Mouse (Mus musculus): ENCODE data around the gene Cabp1.

DNA sequence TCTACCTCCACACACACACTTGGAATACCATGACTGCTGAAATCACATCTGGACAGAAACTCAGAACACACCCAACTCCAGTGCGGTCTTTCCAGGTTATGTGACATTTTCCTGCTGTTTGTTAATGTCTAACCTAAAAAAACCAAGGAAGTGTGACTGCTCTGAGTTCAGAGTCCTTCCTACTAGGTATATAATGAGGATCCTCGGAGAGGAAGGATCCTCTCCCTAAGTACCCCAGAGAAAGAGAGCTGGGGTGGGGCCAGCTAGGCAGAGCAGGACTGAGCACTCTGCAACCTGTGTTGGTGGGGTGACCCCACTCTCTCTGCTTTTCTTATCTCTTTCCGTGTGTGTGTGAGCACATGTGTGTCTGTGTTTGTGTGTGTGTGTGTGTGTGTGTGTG, 46.8 kb downstream of the Cabp1 start:
- no peak for TF ChIP-seq EP300 (optimal IDR thresholded peaks at IDR 0.05)
- no peak for TF ChIP-seq CTCF (IDR thresholded peaks at IDR 0.05; ENCODE audit: low read depth)

All from stomach, postnatal 0 days (tissue).